Mouse (Mus musculus) heart, embryonic 12.5 days (tissue): ENCODE results near the gene Nsmce1. TPM values are rescaled to one million over a fixed set of nuclear protein-coding genes. Genes with fewer than 3 reads are reported as not detected.

Source experiments
- ATAC-seq: fragments of 200-750 bp; cut with Nextera tagmentation; 2 replicates; pipeline ENCODE4 v1.8.0; 2017; ENCODE audit warnings: moderate TSS enrichment, moderate library complexity; ENCODE audit not compliant: insufficient number of reproducible peaks, low FRiP score
- H3K27ac ChIP-seq: fragments of 300-500 bp; sonication (generic); 2 replicates; pipeline ENCODE4 v1.5.1; 2016; ENCODE audit warnings: mild to moderate bottlenecking, moderate library complexity; ENCODE audit not compliant: poor library complexity, severe bottlenecking
- H3K27me3 ChIP-seq: fragments of 300-500 bp; sonication (generic); replicated peaks from 2 replicates; pipeline ENCODE4 v1.6.1; 2016; ENCODE audit warnings: mild to moderate bottlenecking, moderate library complexity
- H3K36me3 ChIP-seq: fragments of 300-500 bp; sonication (generic); 2 replicates; pipeline ENCODE4 v1.6.1; 2016; ENCODE audit warnings: mild to moderate bottlenecking, moderate library complexity
- H3K4me1 ChIP-seq: fragments of 300-500 bp; sonication (generic); replicated peaks from 2 replicates; pipeline ENCODE4 v1.6.1; 2016; ENCODE audit warnings: mild to moderate bottlenecking
- H3K4me2 ChIP-seq: fragments of 300-500 bp; sonication (generic); 2 replicates; pipeline ENCODE4 v1.6.1; 2016; ENCODE audit warnings: mild to moderate bottlenecking, moderate library complexity
- H3K4me3 ChIP-seq: fragments of 300-500 bp; sonication (generic); 2 replicates; pipeline ENCODE4 v1.5.1; 2016; ENCODE audit warnings: mild to moderate bottlenecking
- H3K9ac ChIP-seq: fragments of 300-500 bp; sonication (generic); 2 replicates; pipeline ENCODE4 v1.6.1; 2016; ENCODE audit warnings: mild to moderate bottlenecking, moderate library complexity
- H3K9me3 ChIP-seq: fragments of 300-500 bp; sonication (generic); replicated peaks from 2 replicates; pipeline ENCODE4 v1.6.1; 2016; ENCODE audit warnings: mild to moderate bottlenecking, moderate library complexity
- WGBS: fragments of 180-500 bp; shearing (Covaris S2); methylation state at CpG from one replicate; pipeline ENCODE4 v1.1.7; 2016; 5-methylcytosine and 5-hydroxymethylcytosine counted together
- polyA plus RNA-seq: library from polyadenylated mRNA; unstranded; fragments of >200 nt; fragmentation: Nextera tagmentation; extraction: Ambion mirVana; gene quantifications from 2 replicates; pipeline ENCODE4 v1.2.1, GENCODE M21; 2016

Nsmce1 gene
- polyA plus RNA-seq, 1 experiment from 2014 or later, result 98.8 TPM

- Histone ChIP-seq H3K4me2 (no peak overlapping the region), H3K9me3 (no peaks in the 10 kb centered on the region), H3K27me3 (no peaks in the 10 kb centered on the region), H3K27ac (no peak overlapping the region), H3K36me3 (peaks cover 55% of the 10 kb centered on the region), H3K4me3 (no peak overlapping the region), H3K9ac (no peak overlapping the region; the same call in 1 of the 2 replicates), H3K4me1 (peaks cover 38% of the 10 kb centered on the region)
- 81% methylated on average over 4 of the region's 4 CpGs for WGBS
- ATAC-seq, result no peak
Measured at GRCm38 (mm10) chr7:125470901-125471300, 20.5 kb downstream of the Nsmce1 start.

- Histone ChIP-seq H3K36me3 (peaks cover 61% of the 10 kb centered on the region), H3K4me1 (peaks cover 28% of the 10 kb centered on the region), H3K4me2 (no peak overlapping the region), H3K4me3 (no peak overlapping the region), H3K9me3 (no peaks in the 10 kb centered on the region), H3K27me3 (no peaks in the 10 kb centered on the region), H3K9ac (no peak overlapping the region), H3K27ac (no peak overlapping the region)
- WGBS, result 29% methylated on average over 5 of the region's 5 CpGs
- 0 out of 2 replicates have a peak, but pooled peaks have one; percentile 45 for ATAC-seq
Measured at GRCm38 (mm10) chr7:125469937-125470336, 21.5 kb downstream of the Nsmce1 start.

- H3K4me2 ChIP-seq, result no peak overlapping the region
- H3K9ac ChIP-seq, result no peak overlapping the region
- H3K36me3 ChIP-seq, result peaks cover 36% of the 10 kb centered on the region
- no peak for ATAC-seq
- no peaks in the 10 kb centered on the region for H3K9me3 ChIP-seq
- WGBS, result 72% methylated on average over 2 of the region's 2 CpGs
- no peak overlapping the region for H3K27ac ChIP-seq
- no peaks in the 10 kb centered on the region for H3K27me3 ChIP-seq
- H3K4me3 ChIP-seq, result no peak overlapping the region
- no peaks in the 10 kb centered on the region for H3K4me1 ChIP-seq
Measured at GRCm38 (mm10) chr7:125462200-125462599, 29.2 kb downstream of the Nsmce1 start.

GRCm38 (mm10) chr7:125453671-125454070 is 37.7 kb downstream of the Nsmce1 start:
- no peak overlapping the region for H3K27ac ChIP-seq

GRCm38 (mm10) chr7:125451078-125451477 is 40.3 kb downstream of the Nsmce1 start:
- H3K36me3 ChIP-seq, result peaks cover 33% of the 10 kb centered on the region
- no peaks in the 10 kb centered on the region for H3K9me3 ChIP-seq
- no peak for ATAC-seq
- no peaks in the 10 kb centered on the region for H3K27me3 ChIP-seq
- no peak overlapping the region for H3K4me3 ChIP-seq
- H3K4me1 ChIP-seq, result peaks cover 7% of the 10 kb centered on the region; the same call in 1 of the 2 replicates
- no peak overlapping the region for H3K9ac ChIP-seq
- WGBS, result 66% methylated on average over 2 of the region's 2 CpGs
- H3K27ac ChIP-seq, result no peak overlapping the region
- no peak overlapping the region for H3K4me2 ChIP-seq

More at GRCm38 (mm10) chr7:125453671-125454070, 37.7 kb downstream of the Nsmce1 start:
- Histone ChIP-seq H3K4me3 (no peak overlapping the region), H3K27me3 (no peaks in the 10 kb centered on the region), H3K9ac (no peak overlapping the region), H3K36me3 (peaks cover 43% of the 10 kb centered on the region), H3K4me1 (peaks cover 7% of the 10 kb centered on the region; the same call in 1 of the 2 replicates), H3K9me3 (no peaks in the 10 kb centered on the region), H3K4me2 (no peak overlapping the region)
- WGBS, result 88% methylated on average over 4 of the region's 4 CpGs
- no peak for ATAC-seq

GRCm38 (mm10) chr7:125450678-125451077 is 40.7 kb downstream of the Nsmce1 start:
- Histone ChIP-seq H3K4me1 (peaks cover 7% of the 10 kb centered on the region), H3K27ac (no peak overlapping the region)
- 82% methylated on average over 1 of the region's 1 CpGs for WGBS

GRCm38 (mm10) chr7:125444464-125445401 is 46.7 kb downstream of the Nsmce1 start, which contains the start of gene Kdm8:
Kdm8 (plus strand) TSS chr7:125444676.
- peak; percentile 97 for ATAC-seq
- 3% methylated on average over 61 of the region's 61 CpGs for WGBS

More at GRCm38 (mm10) chr7:125450678-125451077, 40.7 kb downstream of the Nsmce1 start:
- Histone ChIP-seq H3K27me3 (no peaks in the 10 kb centered on the region), H3K4me3 (no peak overlapping the region), H3K36me3 (peaks cover 29% of the 10 kb centered on the region), H3K9me3 (no peaks in the 10 kb centered on the region), H3K4me2 (no peak overlapping the region), H3K9ac (no peak overlapping the region)
- ATAC-seq, result no peak

GRCm38 (mm10) chr7:125444076-125444463 is 47.3 kb downstream of the Nsmce1 start:
- Histone ChIP-seq H3K9ac (peak overlapping the region; percentile 79), H3K4me2 (peak overlapping the region; percentile 90), H3K36me3 (peaks cover 7% of the 10 kb centered on the region; the same call in 1 of the 2 replicates), H3K27me3 (no peaks in the 10 kb centered on the region), H3K4me1 (peaks cover 19% of the 10 kb centered on the region), H3K4me3 (peak overlapping the region; percentile 69), H3K27ac (peak overlapping the region; percentile 95; the same call in 1 of the 2 replicates), H3K9me3 (peaks cover 6% of the 10 kb centered on the region; the same call in 1 of the 2 replicates)
- WGBS, result 31% methylated on average over 10 of the region's 10 CpGs
- peak; percentile 17 for ATAC-seq

More at GRCm38 (mm10) chr7:125444464-125445401, 46.7 kb downstream of the Nsmce1 start, which contains the start of gene Kdm8:
- Histone ChIP-seq H3K9ac (peak within 1 kb of the TSS; percentile 79), H3K27ac (peak within 1 kb of the TSS; percentile 95), H3K36me3 (peaks cover 7% of the 10 kb centered on the region; the same call in 1 of the 2 replicates), H3K4me1 (peaks cover 19% of the 10 kb centered on the region), H3K27me3 (no peaks in the 10 kb centered on the region), H3K4me3 (peak within 1 kb of the TSS; percentile 69), H3K4me2 (peak within 1 kb of the TSS; percentile 90), H3K9me3 (no peaks in the 10 kb centered on the region)

- Histone ChIP-seq H3K27me3 (no peaks in the 10 kb centered on the region), H3K4me2 (no peak overlapping the region), H3K36me3 (peaks cover 7% of the 10 kb centered on the region; the same call in 1 of the 2 replicates), H3K27ac (no peak overlapping the region), H3K9me3 (peaks cover 7% of the 10 kb centered on the region; the same call in 1 of the 2 replicates), H3K4me1 (peaks cover 19% of the 10 kb centered on the region), H3K9ac (no peak overlapping the region), H3K4me3 (no peak overlapping the region)
- 63% methylated on average over 4 of the region's 4 CpGs for WGBS
- ATAC-seq, result no peak
Measured at GRCm38 (mm10) chr7:125442323-125442722, 49.1 kb downstream of the Nsmce1 start.

GRCm38 (mm10) chr7:125434666-125435290 is 56.6 kb downstream of the Nsmce1 start:
- no peak overlapping the region for H3K27ac ChIP-seq
- H3K4me1 ChIP-seq, result no peaks in the 10 kb centered on the region
- no peak for ATAC-seq
- H3K4me3 ChIP-seq, result no peak overlapping the region
- H3K9me3 ChIP-seq, result peaks cover 11% of the 10 kb centered on the region
- H3K27me3 ChIP-seq, result no peaks in the 10 kb centered on the region
- H3K4me2 ChIP-seq, result no peak overlapping the region
- WGBS, result 48% methylated on average over 8 of the region's 8 CpGs
- no peak overlapping the region for H3K9ac ChIP-seq
- H3K36me3 ChIP-seq, result no peaks in the 10 kb centered on the region

GRCm38 (mm10) chr7:125433874-125434273 is 57.5 kb downstream of the Nsmce1 start:
- no peak for ATAC-seq
- peaks cover 4% of the 10 kb centered on the region; the same call in 1 of the 2 replicates for H3K9me3 ChIP-seq

More at GRCm38 (mm10) chr7:125433874-125434273, 57.5 kb downstream of the Nsmce1 start:
- Histone ChIP-seq H3K4me1 (0 out of 2 replicates have a peak, but pooled peaks cover under 1% of the 10 kb centered on the region), H3K4me2 (no peak overlapping the region), H3K4me3 (no peak overlapping the region), H3K27me3 (no peaks in the 10 kb centered on the region), H3K9ac (no peak overlapping the region), H3K36me3 (no peaks in the 10 kb centered on the region), H3K27ac (no peak overlapping the region)
- WGBS, result 81% methylated on average over 3 of the region's 3 CpGs
